Mouse (Mus musculus) lung, postnatal 10 days (tissue): Measurements from ENCODE around the gene Il1f6.
A peak's percentile ranks its signal among the peaks of the same experiment; 100 is the strongest.
"Not testable (repeated sequence)": the region's sequence is repeated elsewhere in the genome, so short reads cannot be mapped to it uniquely, and the experiment has no call there.

ENCODE experiments used
- DNase-seq: peaks from one replicate; pipeline ENCODE4 v3.0.0; 2021

Gene Il1f6

GRCm38 (mm10) chr2:24215118-24215517, at the start of gene Il1f6:
Il1f6 (plus strand) TSS chr2:24215418.
- no peak for DNase-seq

- DNase-seq: peak; percentile 9
These were observed 33.4 kb upstream of the Il1f6 start for GRCm38 (mm10) chr2:24181683-24182331.

GRCm38 (mm10) chr2:24182423-24183147, 32.6 kb upstream of the Il1f6 start:
- DNase-seq: not testable (repeated sequence)

GRCm38 (mm10) chr2:24184092-24184491, 31.1 kb upstream of the Il1f6 start:
- DNase-seq: not testable (repeated sequence)

GRCm38 (mm10) chr2:24186176-24186575, 29.0 kb upstream of the Il1f6 start, which contains the start of gene Il1f9:
Il1f9 (plus strand) TSS chr2:24186476.
- no peak for DNase-seq

GRCm38 (mm10) chr2:24187585-24187984, 27.6 kb upstream of the Il1f6 start:
- DNase-seq: no peak

- DNase-seq: peak; percentile 5
These were observed 27.0 kb upstream of the Il1f6 start for GRCm38 (mm10) chr2:24188189-24188588.

- no peak for DNase-seq
These were observed 12.0 kb downstream of the Il1f6 start for GRCm38 (mm10) chr2:24227191-24227590.

GRCm38 (mm10) chr2:24267503-24267902, 52.3 kb downstream of the Il1f6 start:
- no peak for DNase-seq

- DNase-seq: no peak
These were observed 58.4 kb downstream of the Il1f6 start for GRCm38 (mm10) chr2:24273619-24274018.

- DNase-seq: no peak
These were observed 59.9 kb downstream of the Il1f6 start for GRCm38 (mm10) chr2:24275146-24275545.
